Mouse (Mus musculus) gonadal fat pad, adult 2 months (tissue): ENCODE measurements at regions not wholly inside any gene's neighbourhood (a gene's known extent, or its start where the extent isn't known, plus 50 kb on each side); places are given as distances from the start of the nearest gene placed in this dataset.

Source experiments
- DNase-seq: peaks from one replicate; pipeline ENCODE4 v3.0.0-alpha.2; 2012; ENCODE audit warnings: low read depth

GRCm38 (mm10) chr5:44416844-44417589, 190.6 kb upstream of the Tapt1 start:
- DNase-seq, result no peak

GRCm38 (mm10) chr5:44414441-44414840, 188.0 kb upstream of the Tapt1 start:
- no peak for DNase-seq

- DNase-seq, result no peak
Measured at GRCm38 (mm10) chr5:44403300-44403699, 176.9 kb upstream of the Tapt1 start.

- no peak for DNase-seq
Measured at GRCm38 (mm10) chr5:44400573-44401332, 174.3 kb upstream of the Tapt1 start.

GRCm38 (mm10) chr5:44387237-44387810, 160.9 kb upstream of the Tapt1 start:
- no peak for DNase-seq

GRCm38 (mm10) chr5:44386176-44386575, 159.8 kb upstream of the Tapt1 start:
- DNase-seq, result no peak

- DNase-seq, result no peak
Measured at GRCm38 (mm10) chr5:44383049-44383448, 156.6 kb upstream of the Tapt1 start.

- no peak for DNase-seq
Measured at GRCm38 (mm10) chr5:44370006-44370405, 143.6 kb upstream of the Tapt1 start.

GRCm38 (mm10) chr5:44352324-44352723, 125.9 kb upstream of the Tapt1 start:
- DNase-seq, result no peak

GRCm38 (mm10) chr5:44341457-44342014, 115.1 kb upstream of the Tapt1 start:
- no peak for DNase-seq

- DNase-seq, result no peak
Measured at GRCm38 (mm10) chr5:44338662-44339061, 112.2 kb upstream of the Tapt1 start.

GRCm38 (mm10) chr5:44335756-44336155, 109.3 kb upstream of the Tapt1 start:
- no peak for DNase-seq

- no peak for DNase-seq
Measured at GRCm38 (mm10) chr5:44319626-44320025, 93.2 kb upstream of the Tapt1 start.

- no peak for DNase-seq
Measured at GRCm38 (mm10) chr5:44306769-44307557, 80.5 kb upstream of the Tapt1 start.

- no peak for DNase-seq
Measured at GRCm38 (mm10) chr5:44303886-44304855, 77.7 kb upstream of the Tapt1 start.

GRCm38 (mm10) chr5:44284384-44284783, 58.0 kb upstream of the Tapt1 start:
- DNase-seq, result peak; percentile 10
